Mouse (Mus musculus): ENCODE measurements around the gene Slc25a10.
A peak's percentile ranks its signal among the peaks of the same experiment; 100 is the strongest.

Slc25a10 gene

DNA sequence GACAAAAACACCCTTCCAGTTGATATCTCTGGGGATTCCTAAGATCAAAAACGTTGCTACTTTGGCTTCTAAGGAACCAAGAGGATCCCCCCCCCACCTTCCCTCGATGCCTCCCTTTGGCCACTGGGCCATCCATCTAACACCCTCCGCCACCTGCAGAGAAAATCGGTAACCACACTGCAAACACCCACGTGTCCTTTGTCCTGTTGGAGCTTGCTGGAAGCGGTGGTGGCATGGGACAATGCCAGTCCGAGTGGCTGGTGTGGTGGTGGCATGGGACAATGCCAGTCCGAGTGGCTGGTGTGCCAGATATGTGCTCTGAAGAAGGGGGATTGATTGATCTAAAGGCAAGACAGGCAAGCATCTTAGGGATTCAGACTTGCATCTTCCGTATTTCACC lies 40.0 kb downstream of the Slc25a10 start:
- H3K4me1 ChIP-seq (replicated peaks; ENCODE audit: low read depth, low read length), result peaks cover 17% of the 10 kb centered on the region
- no peak for TF ChIP-seq POU5F1 (IDR thresholded peaks at IDR 0.05; ENCODE audit: borderline replicate concordance, low read length)
- no peak for TF ChIP-seq CTCF (conservative IDR thresholded peaks at IDR 0.05; ENCODE audit: low read length)
- TF ChIP-seq NANOG (IDR thresholded peaks at IDR 0.05; ENCODE audit: borderline replicate concordance, low read length), result no peak
- H3K36me3 ChIP-seq (ENCODE audit: insufficient read depth, low read length), result no peaks in the 10 kb centered on the region
- H3K9me3 ChIP-seq (ENCODE audit: low read length), result no peaks in the 10 kb centered on the region
- H3K27me3 ChIP-seq (ENCODE audit: insufficient read depth, low read length), result peaks cover 86% of the 10 kb centered on the region
- no peak overlapping the region for H3K4me3 ChIP-seq (replicated peaks; ENCODE audit: low read length)

DNA sequence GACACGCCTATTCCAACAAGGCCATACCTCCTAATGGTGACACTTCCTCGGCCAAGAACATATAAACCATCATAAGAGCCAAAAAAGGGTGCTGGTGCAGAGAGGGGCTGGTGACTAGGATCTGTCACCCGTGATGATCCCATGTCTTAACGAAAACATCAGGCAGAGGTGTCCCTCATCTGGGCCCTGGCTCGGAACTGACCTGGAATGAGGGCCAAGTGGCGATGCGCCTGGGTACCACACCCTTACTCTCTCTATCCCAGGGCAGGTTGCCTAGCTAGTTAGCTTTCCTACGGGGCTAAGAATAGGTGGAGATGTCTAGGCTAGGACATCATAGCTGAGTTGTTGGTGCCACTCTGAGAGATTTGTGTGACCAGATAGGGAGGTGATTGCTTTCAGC lies 42.5 kb downstream of the Slc25a10 start:
- no peaks in the 10 kb centered on the region for H3K36me3 ChIP-seq (ENCODE audit: insufficient read depth, low read length)
- peaks cover 23% of the 10 kb centered on the region for H3K4me1 ChIP-seq (replicated peaks; ENCODE audit: low read depth, low read length)
- H3K4me3 ChIP-seq (replicated peaks; ENCODE audit: low read length), result no peak overlapping the region
- no peak for TF ChIP-seq NANOG (IDR thresholded peaks at IDR 0.05; ENCODE audit: borderline replicate concordance, low read length)
- no peak for TF ChIP-seq CTCF (conservative IDR thresholded peaks at IDR 0.05; ENCODE audit: low read length)
- TF ChIP-seq POU5F1 (IDR thresholded peaks at IDR 0.05; ENCODE audit: borderline replicate concordance, low read length), result no peak
- no peaks in the 10 kb centered on the region for H3K9me3 ChIP-seq (ENCODE audit: low read length)
- peaks cover 91% of the 10 kb centered on the region for H3K27me3 ChIP-seq (ENCODE audit: insufficient read depth, low read length)

DNA sequence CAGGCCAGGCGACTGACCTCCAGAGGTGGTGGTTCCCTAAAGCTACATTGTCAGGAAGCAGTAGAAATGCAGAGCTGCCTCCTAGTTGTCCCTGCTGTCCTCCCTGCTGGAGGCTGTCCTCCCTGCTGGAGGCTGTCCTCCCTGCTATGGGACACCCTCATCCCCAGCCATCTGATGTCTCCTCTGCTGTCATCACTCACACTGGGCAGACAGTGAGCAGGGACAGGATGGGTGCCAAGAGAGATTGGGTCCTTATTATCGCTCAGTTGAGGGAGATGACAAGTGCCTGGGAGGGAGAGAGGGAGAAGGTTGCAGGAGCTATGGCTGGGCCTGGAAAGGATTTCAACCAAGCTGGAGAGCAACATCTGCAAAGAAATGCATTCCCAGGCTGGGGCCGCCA lies 43.5 kb downstream of the Slc25a10 start:
- no peaks in the 10 kb centered on the region for H3K9me3 ChIP-seq (ENCODE audit: low read length)
- H3K4me1 ChIP-seq (replicated peaks; ENCODE audit: low read depth, low read length), result peaks cover 29% of the 10 kb centered on the region
- peaks cover 80% of the 10 kb centered on the region for H3K27me3 ChIP-seq (ENCODE audit: insufficient read depth, low read length)
- TF ChIP-seq NANOG (IDR thresholded peaks at IDR 0.05; ENCODE audit: borderline replicate concordance, low read length) (no peak), CTCF (conservative IDR thresholded peaks at IDR 0.05; ENCODE audit: low read length) (no peak), POU5F1 (IDR thresholded peaks at IDR 0.05; ENCODE audit: borderline replicate concordance, low read length) (no peak)
- no peaks in the 10 kb centered on the region for H3K36me3 ChIP-seq (ENCODE audit: insufficient read depth, low read length)
- H3K4me3 ChIP-seq (replicated peaks; ENCODE audit: low read length), result no peak overlapping the region

DNA sequence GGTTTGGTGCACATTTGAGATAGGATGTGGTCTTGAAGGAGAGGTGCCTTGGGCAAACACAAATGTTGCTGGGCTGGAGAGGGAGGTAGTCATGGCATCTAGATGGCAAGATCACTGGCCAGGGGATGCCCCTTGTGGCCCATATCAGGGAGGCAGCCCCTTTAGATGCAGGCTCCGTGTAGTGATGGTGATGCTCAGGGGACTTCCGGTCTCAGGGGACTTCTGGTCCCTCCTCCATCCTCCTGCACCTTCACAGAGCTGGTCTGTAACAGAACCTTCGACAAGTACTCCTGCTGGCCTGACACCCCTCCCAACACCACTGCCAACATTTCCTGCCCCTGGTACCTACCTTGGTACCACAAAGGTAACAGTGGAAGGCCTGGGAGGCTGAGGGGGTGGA lies 44.2 kb downstream of the Slc25a10 start:
- no peaks in the 10 kb centered on the region for H3K36me3 ChIP-seq (ENCODE audit: insufficient read depth, low read length)

DNA sequence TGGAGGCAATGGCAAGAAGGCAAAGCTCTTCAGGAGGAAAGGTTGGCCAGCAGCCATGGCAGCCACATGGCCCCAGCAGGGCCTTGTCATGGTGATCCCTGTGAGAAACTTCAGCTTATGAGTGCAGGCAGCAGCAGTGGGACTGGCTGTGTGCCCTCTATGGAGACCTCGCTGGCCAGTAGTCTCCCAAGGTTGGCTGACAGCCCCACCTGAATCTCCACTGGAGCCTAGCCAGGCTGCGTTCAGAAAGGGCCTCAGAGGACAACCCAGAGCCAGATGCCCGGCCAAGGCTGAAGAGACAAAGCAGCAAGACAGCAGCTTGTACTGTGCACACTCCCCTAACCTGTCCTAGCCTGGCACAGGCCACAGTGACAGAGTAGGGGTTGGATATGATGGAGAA lies 46.8 kb downstream of the Slc25a10 start:
- TF ChIP-seq CTCF (conservative IDR thresholded peaks at IDR 0.05; ENCODE audit: low read length) (no peak), NANOG (IDR thresholded peaks at IDR 0.05; ENCODE audit: borderline replicate concordance, low read length) (no peak), POU5F1 (IDR thresholded peaks at IDR 0.05; ENCODE audit: borderline replicate concordance, low read length) (no peak)
- H3K4me3 ChIP-seq (replicated peaks; ENCODE audit: low read length), result no peak overlapping the region
- no peaks in the 10 kb centered on the region for H3K9me3 ChIP-seq (ENCODE audit: low read length)

More for the DNA sequence above, 44.2 kb downstream of the Slc25a10 start:
- H3K27me3 ChIP-seq (ENCODE audit: insufficient read depth, low read length), result peaks cover 75% of the 10 kb centered on the region
- H3K9me3 ChIP-seq (ENCODE audit: low read length), result no peaks in the 10 kb centered on the region
- no peak for TF ChIP-seq NANOG (IDR thresholded peaks at IDR 0.05; ENCODE audit: borderline replicate concordance, low read length)
- TF ChIP-seq CTCF (conservative IDR thresholded peaks at IDR 0.05; ENCODE audit: low read length), result no peak
- no peak for TF ChIP-seq POU5F1 (IDR thresholded peaks at IDR 0.05; ENCODE audit: borderline replicate concordance, low read length)
- peaks cover 32% of the 10 kb centered on the region for H3K4me1 ChIP-seq (replicated peaks; ENCODE audit: low read depth, low read length)
- no peak overlapping the region for H3K4me3 ChIP-seq (replicated peaks; ENCODE audit: low read length)

DNA sequence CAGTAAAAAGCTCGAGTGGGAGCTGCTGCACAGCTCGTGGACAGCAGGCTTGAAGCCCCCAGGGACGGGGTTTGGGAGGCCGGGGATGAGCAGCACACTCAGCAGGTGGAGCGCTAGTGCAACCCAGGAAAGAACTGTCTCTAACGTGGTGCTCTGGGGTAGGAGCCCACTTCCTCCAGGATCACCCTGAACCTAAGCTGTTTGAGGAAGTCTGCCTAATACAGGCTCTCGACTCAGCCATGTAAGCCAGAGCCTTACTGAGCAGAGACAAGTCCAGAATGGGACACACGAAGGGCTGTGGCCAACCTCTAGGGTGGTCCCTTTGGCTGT lies 47.3 kb downstream of the Slc25a10 start:
- Histone ChIP-seq H3K9me3 (ENCODE audit: low read length) (no peaks in the 10 kb centered on the region), H3K4me1 (replicated peaks; ENCODE audit: low read depth, low read length) (peaks cover 47% of the 10 kb centered on the region), H3K27me3 (ENCODE audit: insufficient read depth, low read length) (peaks cover 44% of the 10 kb centered on the region), H3K36me3 (ENCODE audit: insufficient read depth, low read length) (peaks cover 22% of the 10 kb centered on the region), H3K4me3 (replicated peaks; ENCODE audit: low read length) (no peak overlapping the region; the same call in 1 of the 2 replicates)
- TF ChIP-seq POU5F1 (IDR thresholded peaks at IDR 0.05; ENCODE audit: borderline replicate concordance, low read length) (no peak), CTCF (conservative IDR thresholded peaks at IDR 0.05; ENCODE audit: low read length) (no peak), NANOG (IDR thresholded peaks at IDR 0.05; ENCODE audit: borderline replicate concordance, low read length) (no peak)

More for the DNA sequence above, 46.8 kb downstream of the Slc25a10 start:
- Histone ChIP-seq H3K36me3 (ENCODE audit: insufficient read depth, low read length) (peaks cover 18% of the 10 kb centered on the region), H3K27me3 (ENCODE audit: insufficient read depth, low read length) (peaks cover 48% of the 10 kb centered on the region), H3K4me1 (replicated peaks; ENCODE audit: low read depth, low read length) (peaks cover 47% of the 10 kb centered on the region)

DNA sequence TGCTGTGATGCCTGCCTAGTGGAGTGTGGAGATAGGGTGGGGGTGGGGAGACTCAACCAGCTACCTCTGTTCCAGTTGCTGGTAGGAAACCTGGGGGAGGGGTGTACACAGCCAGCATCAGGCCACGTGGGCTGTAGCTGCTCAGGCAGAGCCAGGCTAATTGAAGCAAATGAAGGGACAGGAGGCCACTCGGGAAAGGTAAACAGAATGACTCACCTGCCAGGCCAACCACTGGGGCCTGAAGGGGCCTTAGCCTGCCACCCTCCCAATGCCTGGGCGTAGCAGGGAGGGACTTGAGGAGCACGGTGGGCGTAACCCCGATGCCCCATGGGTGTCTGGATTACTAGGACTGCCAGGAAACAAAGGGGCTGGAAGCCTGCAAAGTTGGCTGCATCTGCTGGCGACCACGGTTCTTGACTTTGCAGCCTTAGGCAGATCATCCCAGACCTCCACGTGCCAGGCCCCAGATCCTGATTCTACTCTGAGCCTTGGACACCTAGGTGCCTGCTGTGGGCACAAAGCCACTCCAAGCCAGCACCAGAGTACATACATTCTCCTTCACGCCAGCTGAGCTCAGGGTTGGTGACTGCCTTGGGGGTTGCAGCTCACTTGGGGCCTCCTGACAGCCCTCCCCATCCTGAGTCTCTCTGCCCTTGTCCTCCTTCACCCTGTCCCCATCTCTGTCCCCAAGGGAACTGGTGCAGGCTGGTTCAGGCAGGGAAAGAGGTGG lies 47.8 kb downstream of the Slc25a10 start:
- TF ChIP-seq NANOG (IDR thresholded peaks at IDR 0.05; ENCODE audit: borderline replicate concordance, low read length) (no peak), CTCF (conservative IDR thresholded peaks at IDR 0.05; ENCODE audit: low read length) (no peak), POU5F1 (IDR thresholded peaks at IDR 0.05; ENCODE audit: borderline replicate concordance, low read length) (no peak)
- H3K27me3 ChIP-seq (ENCODE audit: insufficient read depth, low read length), result peaks cover 39% of the 10 kb centered on the region
- no peaks in the 10 kb centered on the region for H3K9me3 ChIP-seq (ENCODE audit: low read length)
- peaks cover 47% of the 10 kb centered on the region for H3K4me1 ChIP-seq (replicated peaks; ENCODE audit: low read depth, low read length)
- H3K36me3 ChIP-seq (ENCODE audit: insufficient read depth, low read length), result peaks cover 27% of the 10 kb centered on the region
- 0 out of 2 replicates have a peak overlapping the region, but pooled peaks have one; percentile 7 for H3K4me3 ChIP-seq (replicated peaks; ENCODE audit: low read length)

DNA sequence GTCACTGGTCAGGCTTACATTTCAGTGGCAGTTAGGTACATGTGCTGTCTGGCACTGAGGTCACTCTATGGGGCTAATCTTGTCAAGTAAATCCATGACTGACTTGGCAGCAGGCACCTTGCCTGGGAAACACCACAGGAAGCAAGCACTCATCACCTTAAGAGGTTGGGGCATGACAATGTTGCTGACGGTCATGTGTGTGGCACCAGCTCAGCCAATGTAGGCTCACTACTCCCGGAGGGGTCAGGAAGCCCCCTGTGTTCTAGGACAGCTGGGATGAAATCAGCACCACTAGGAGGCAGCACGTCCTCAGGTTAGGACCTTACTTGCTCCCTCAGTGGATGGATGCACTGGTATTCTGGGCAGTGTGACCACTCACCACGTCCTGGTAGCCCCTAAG lies 50.3 kb downstream of the Slc25a10 start:
- peaks cover 44% of the 10 kb centered on the region for H3K36me3 ChIP-seq (ENCODE audit: insufficient read depth, low read length)
- TF ChIP-seq CTCF (conservative IDR thresholded peaks at IDR 0.05; ENCODE audit: low read length) (peak; percentile 36), NANOG (IDR thresholded peaks at IDR 0.05; ENCODE audit: borderline replicate concordance, low read length) (no peak)
- peaks cover 18% of the 10 kb centered on the region for H3K27me3 ChIP-seq (ENCODE audit: insufficient read depth, low read length)

DNA sequence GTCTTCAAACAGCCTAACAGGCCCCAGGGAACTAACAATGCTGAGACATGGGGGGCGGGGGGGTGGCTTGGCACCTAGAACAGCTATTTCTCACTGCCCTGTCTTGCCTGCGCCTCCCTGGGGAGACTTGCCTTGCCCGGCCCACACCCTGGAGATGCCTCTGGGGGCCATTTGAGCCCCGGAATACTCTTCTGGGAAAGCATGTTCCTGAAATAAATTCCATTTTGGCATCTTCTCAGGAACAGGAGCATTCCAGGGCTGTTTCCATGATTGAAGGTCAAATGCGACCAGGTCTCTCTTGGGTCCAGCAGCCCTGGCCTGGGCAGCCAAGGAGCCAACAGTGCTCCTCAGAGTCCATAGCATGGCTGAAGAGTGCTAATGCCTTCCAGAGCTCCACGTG lies 50.7 kb downstream of the Slc25a10 start:
- Histone ChIP-seq H3K9me3 (ENCODE audit: low read length) (no peaks in the 10 kb centered on the region), H3K36me3 (ENCODE audit: insufficient read depth, low read length) (peaks cover 46% of the 10 kb centered on the region), H3K4me3 (replicated peaks; ENCODE audit: low read length) (no peak overlapping the region), H3K27me3 (ENCODE audit: insufficient read depth, low read length) (peaks cover 13% of the 10 kb centered on the region), H3K4me1 (replicated peaks; ENCODE audit: low read depth, low read length) (peaks cover 47% of the 10 kb centered on the region)
- TF ChIP-seq NANOG (IDR thresholded peaks at IDR 0.05; ENCODE audit: borderline replicate concordance, low read length) (no peak), POU5F1 (IDR thresholded peaks at IDR 0.05; ENCODE audit: borderline replicate concordance, low read length) (no peak), CTCF (conservative IDR thresholded peaks at IDR 0.05; ENCODE audit: low read length) (no peak)

More for the DNA sequence above, 50.3 kb downstream of the Slc25a10 start:
- no peak overlapping the region for H3K4me3 ChIP-seq (replicated peaks; ENCODE audit: low read length)
- no peaks in the 10 kb centered on the region for H3K9me3 ChIP-seq (ENCODE audit: low read length)
- H3K4me1 ChIP-seq (replicated peaks; ENCODE audit: low read depth, low read length), result peaks cover 47% of the 10 kb centered on the region

Measured in E14TG2a.4 (cell line).